Mouse (Mus musculus) embryonic facial prominence, embryonic 11.5 days (tissue): ENCODE measurements around the gene Scube3. TPM values are rescaled to one million over a fixed set of nuclear protein-coding genes. Genes with fewer than 3 reads are reported as not detected.

Experiments
- ATAC-seq: fragments of 200-750 bp; cut with Nextera tagmentation; replicated peaks from 2 replicates; pipeline ENCODE4 v1.8.0; 2017; ENCODE audit warnings: low read depth; ENCODE audit not compliant: insufficient number of reproducible peaks, low FRiP score, low TSS enrichment
- DNase-seq: peaks from one replicate; pipeline ENCODE4 v3.0.0-alpha.2; 2015; ENCODE audit warnings: low spot score
- H3K27ac ChIP-seq: fragments of 300-500 bp; sonication (generic); replicated peaks from 2 replicates; pipeline ENCODE4 v1.5.1; 2014; ENCODE audit warnings: mild to moderate bottlenecking, low read depth, low read length, control low read depth
- H3K27me3 ChIP-seq: fragments of 300-500 bp; sonication (generic); 2 replicates; pipeline ENCODE4 v1.6.1; 2014; ENCODE audit warnings: mild to moderate bottlenecking, low read length, moderate library complexity, mixed read lengths; ENCODE audit not compliant: control insufficient read depth, insufficient read depth
- H3K36me3 ChIP-seq: fragments of 300-500 bp; sonication (generic); replicated peaks from 2 replicates; pipeline ENCODE4 v1.6.1; 2014; ENCODE audit warnings: low read depth, mild to moderate bottlenecking, low read length, moderate library complexity, mixed read lengths; ENCODE audit not compliant: control insufficient read depth, insufficient read depth
- H3K4me1 ChIP-seq: fragments of 300-500 bp; sonication (generic); 2 replicates; pipeline ENCODE4 v1.6.1; 2014; ENCODE audit warnings: low read length, mixed read lengths; ENCODE audit not compliant: control insufficient read depth, insufficient read depth
- H3K4me2 ChIP-seq: fragments of 300-500 bp; sonication (generic); 2 replicates; pipeline ENCODE4 v1.6.1; 2014; ENCODE audit warnings: low read depth, mild to moderate bottlenecking, control low read depth, low read length, moderate library complexity
- H3K4me3 ChIP-seq: fragments of 300-500 bp; sonication (generic); 2 replicates; pipeline ENCODE4 v1.5.1; 2014; ENCODE audit warnings: low read depth, low read length, control low read depth
- H3K9ac ChIP-seq: fragments of 300-500 bp; sonication (generic); replicated peaks from 2 replicates; pipeline ENCODE4 v1.6.1; 2014; ENCODE audit warnings: mild to moderate bottlenecking, control low read depth, low read length
- H3K9me3 ChIP-seq: fragments of 300-500 bp; sonication (generic); replicated peaks from 2 replicates; pipeline ENCODE4 v1.6.1; 2016; ENCODE audit warnings: mild to moderate bottlenecking, low read length, inconsistent platforms, mixed read lengths; ENCODE audit not compliant: control insufficient read depth
- WGBS: fragments of 180-500 bp; shearing (Covaris S2); extraction: QIAGEN DNeasy Blood & Tissue Kit; methylation state at CpG from one replicate; pipeline ENCODE4 v1.1.7; 2014; 5-methylcytosine and 5-hydroxymethylcytosine counted together
- polyA plus RNA-seq: library from polyadenylated mRNA; unstranded; fragments of >200 nt; fragmentation: Nextera tagmentation; extraction: Ambion mirVana; gene quantifications from 2 replicates; pipeline ENCODE4 v1.2.1, GENCODE M21; 2014

The Scube3 gene
- polyA plus RNA-seq, 1 experiment from 2014 or later, result 8.6 TPM

DNA sequence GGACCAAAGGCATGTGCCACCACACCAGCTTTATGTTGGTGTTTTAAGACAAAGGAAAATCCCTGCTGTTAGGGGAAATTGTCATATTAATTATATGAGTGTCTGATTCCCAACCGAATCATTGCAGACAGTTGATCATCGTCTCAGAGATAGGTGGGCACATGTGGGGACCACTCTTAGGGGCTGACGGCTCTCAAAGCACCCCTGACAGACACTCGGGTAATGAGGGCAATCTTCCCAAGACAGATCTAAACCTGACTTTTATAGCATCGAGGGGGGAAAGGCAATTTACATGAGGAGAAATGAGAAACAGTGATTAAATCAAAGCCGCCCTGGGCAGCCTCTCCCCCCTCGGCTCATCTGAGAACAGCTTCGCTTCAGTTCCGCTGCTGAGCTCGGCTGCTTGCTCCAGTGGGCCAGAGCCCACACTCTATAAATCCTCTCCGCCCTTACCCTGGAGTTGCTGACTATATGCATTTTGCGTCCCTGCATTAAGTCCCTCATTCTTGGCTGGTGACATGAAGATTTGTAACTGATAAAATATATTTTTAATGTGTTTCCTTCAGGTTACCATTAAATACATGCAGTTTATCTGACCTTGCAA is 40.6 kb upstream of the Scube3 start:
- no peak overlapping the region for H3K27ac ChIP-seq

DNA sequence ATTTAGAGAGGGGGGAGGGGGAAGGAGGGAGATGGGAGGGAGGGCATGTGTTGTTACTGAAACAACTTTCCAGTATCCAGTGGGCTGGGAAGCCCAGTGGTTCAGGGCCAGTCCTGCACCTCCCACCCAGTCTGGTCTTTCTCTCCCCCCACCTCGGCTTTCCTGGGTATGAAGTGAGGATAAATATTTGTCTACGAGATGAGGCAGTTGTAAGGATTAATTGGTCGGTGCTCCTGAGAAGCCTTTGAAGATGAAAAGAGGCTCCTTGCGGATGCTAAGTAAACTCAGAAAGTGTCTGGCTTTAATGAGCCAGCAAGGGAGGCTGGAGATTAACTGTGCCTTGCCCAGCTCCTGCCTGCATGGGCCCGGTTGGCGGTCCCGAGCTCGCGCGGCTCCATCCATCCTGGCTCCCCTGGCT is 40.0 kb upstream of the Scube3 start:
- ATAC-seq (no peak), DNase-seq (no peak)
- Histone ChIP-seq H3K27me3 (no peaks in the 10 kb centered on the region), H3K4me3 (no peak overlapping the region), H3K9me3 (no peaks in the 10 kb centered on the region), H3K27ac (no peak overlapping the region; the same call in 1 of the 2 replicates), H3K4me1 (no peaks in the 10 kb centered on the region; the same call in 1 of the 2 replicates), H3K36me3 (no peaks in the 10 kb centered on the region), H3K4me2 (no peak overlapping the region), H3K9ac (no peak overlapping the region)
- 29% methylated on average over 10 of the region's 10 CpGs for WGBS

More for the DNA sequence above, 40.6 kb upstream of the Scube3 start:
- Histone ChIP-seq H3K9me3 (no peaks in the 10 kb centered on the region), H3K36me3 (no peaks in the 10 kb centered on the region), H3K27me3 (no peaks in the 10 kb centered on the region), H3K9ac (no peak overlapping the region), H3K4me3 (no peak overlapping the region), H3K4me2 (no peak overlapping the region), H3K4me1 (no peaks in the 10 kb centered on the region; the same call in 1 of the 2 replicates)
- DNase-seq (no peak), ATAC-seq (no peak)
- WGBS, result 56% methylated on average over 12 of the region's 12 CpGs

DNA sequence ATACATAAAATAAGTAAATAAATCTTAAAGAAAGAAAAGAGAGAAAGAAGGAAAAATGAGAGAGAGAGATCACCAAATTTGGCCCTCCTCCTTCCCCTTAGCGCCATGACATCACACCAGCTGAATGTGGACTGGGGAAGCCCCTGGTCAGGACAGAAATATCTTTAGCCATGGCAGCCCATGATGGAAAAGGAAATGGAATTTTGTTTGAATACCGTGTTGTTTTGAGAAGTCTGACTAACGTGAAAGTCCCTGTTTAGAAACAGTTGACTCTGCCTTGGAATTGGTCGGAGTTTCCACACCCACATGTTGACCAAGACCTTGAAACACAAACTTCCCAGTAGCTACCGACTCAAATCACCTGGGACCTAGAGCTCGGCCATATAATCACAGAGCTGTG is 37.5 kb upstream of the Scube3 start:
- DNase-seq, result no peak
- H3K27ac ChIP-seq, result no peak overlapping the region
- ATAC-seq, result no peak
- no peaks in the 10 kb centered on the region for H3K9me3 ChIP-seq
- H3K9ac ChIP-seq, result no peak overlapping the region
- H3K4me3 ChIP-seq, result no peak overlapping the region
- H3K4me1 ChIP-seq, result peaks cover 4% of the 10 kb centered on the region; the same call in 1 of the 2 replicates
- 82% methylated on average over 6 of the region's 6 CpGs for WGBS
- no peaks in the 10 kb centered on the region for H3K27me3 ChIP-seq
- no peaks in the 10 kb centered on the region for H3K36me3 ChIP-seq
- no peak overlapping the region for H3K4me2 ChIP-seq

DNA sequence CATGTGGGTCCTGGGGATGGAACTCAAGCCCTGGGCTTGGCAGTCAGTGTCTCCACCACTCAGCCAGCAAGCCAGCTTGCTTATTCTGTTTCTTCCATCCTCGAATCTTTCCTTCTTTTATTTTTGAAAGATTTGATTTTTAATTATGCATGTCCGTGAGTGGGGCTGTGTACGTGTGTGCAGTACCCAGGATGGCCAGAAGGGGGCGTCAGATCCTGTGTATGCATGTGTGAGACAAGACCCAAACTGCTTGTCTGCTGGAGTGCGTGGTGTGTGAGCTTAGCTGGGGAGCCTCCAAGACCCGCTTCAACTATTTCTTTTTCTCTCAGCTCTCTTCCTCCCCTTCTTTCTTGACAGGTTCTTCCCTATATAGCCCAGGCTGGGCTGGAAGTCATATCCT is 35.6 kb upstream of the Scube3 start:
- no peak overlapping the region for H3K9ac ChIP-seq
- H3K27ac ChIP-seq, result no peak overlapping the region
- H3K27me3 ChIP-seq, result no peaks in the 10 kb centered on the region
- no peak for ATAC-seq
- no peaks in the 10 kb centered on the region for H3K9me3 ChIP-seq
- no peak overlapping the region for H3K4me2 ChIP-seq
- H3K4me1 ChIP-seq, result peaks cover 7% of the 10 kb centered on the region; the same call in 1 of the 2 replicates
- no peak for DNase-seq
- H3K36me3 ChIP-seq, result no peaks in the 10 kb centered on the region
- no peak overlapping the region for H3K4me3 ChIP-seq
- 81% methylated on average over 6 of the region's 6 CpGs for WGBS

DNA sequence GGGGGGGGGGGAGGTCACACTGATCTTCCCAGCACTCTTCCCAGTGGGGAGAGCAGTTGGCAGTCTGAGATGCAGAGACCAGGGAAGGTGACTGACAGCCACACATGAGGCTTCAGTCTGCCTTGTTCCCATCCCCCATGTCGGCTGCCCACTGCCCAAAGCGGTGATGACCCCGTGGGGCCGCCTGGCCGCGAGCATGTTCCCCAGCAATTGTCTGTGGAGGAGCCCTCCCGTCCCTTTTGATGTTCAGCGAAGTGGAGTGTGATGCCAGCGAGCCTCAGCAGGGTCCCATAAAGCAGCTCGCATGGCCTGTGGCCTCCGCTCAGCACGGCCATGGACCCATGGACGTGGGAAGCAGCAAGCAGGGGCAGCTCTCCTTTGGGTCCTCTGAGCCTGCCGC is 34.7 kb upstream of the Scube3 start:
- H3K27ac ChIP-seq, result no peak overlapping the region
- WGBS, result 19% methylated on average over 14 of the region's 14 CpGs
- DNase-seq, result no peak
- no peak overlapping the region for H3K4me2 ChIP-seq
- H3K27me3 ChIP-seq, result no peaks in the 10 kb centered on the region
- H3K36me3 ChIP-seq, result no peaks in the 10 kb centered on the region
- H3K9ac ChIP-seq, result peak overlapping the region; percentile 13; the same call in 1 of the 2 replicates
- no peak overlapping the region for H3K4me3 ChIP-seq
- peaks cover 7% of the 10 kb centered on the region; the same call in 1 of the 2 replicates for H3K4me1 ChIP-seq
- peak; percentile 54; the same call in 1 of the 2 replicates for ATAC-seq
- no peaks in the 10 kb centered on the region for H3K9me3 ChIP-seq

DNA sequence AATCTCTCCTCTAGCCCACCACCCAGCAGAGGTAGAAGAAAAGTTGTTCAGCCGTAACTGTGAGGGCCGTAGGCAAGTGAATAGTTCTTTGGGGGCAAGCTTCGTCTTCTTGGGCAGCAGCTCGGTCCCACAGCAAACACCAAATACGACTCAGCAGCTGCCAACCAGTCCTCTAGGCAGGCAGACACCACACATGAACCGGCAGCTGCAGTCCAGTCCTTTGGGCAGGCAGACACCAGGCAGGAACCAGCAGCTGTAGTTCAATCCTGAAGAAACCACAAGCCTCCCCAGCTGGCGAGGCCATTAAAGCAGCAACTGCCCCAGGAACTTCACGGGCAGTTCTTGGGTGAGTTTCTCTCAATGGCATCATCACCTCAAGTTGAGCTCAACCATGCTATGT is 29.7 kb upstream of the Scube3 start:
- Histone ChIP-seq H3K4me2 (no peak overlapping the region), H3K4me1 (peaks cover 4% of the 10 kb centered on the region; the same call in 1 of the 2 replicates), H3K4me3 (no peak overlapping the region), H3K9me3 (no peaks in the 10 kb centered on the region), H3K9ac (no peak overlapping the region), H3K27me3 (no peaks in the 10 kb centered on the region), H3K36me3 (no peaks in the 10 kb centered on the region), H3K27ac (no peak overlapping the region)
- 86% methylated on average over 8 of the region's 8 CpGs for WGBS
- ATAC-seq, result no peak
- no peak for DNase-seq

DNA sequence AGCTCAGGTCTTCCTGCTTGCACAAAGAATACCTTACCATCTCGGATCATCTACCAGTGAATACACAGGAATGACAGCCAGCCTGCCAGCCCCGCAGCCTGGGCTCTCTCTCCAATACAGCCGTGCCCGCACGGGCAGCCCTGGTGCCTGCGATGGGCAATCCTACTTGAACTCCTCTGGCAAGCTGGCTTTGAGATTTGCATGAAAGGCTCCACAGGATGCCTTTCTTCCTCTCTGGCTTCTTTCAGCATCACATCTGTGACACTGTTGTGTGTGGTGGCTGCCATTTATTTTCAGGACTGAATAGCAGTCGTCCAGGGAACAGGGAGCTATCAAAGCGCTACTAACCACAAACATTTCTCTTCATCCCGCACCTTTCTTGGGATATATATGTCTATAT is 25.6 kb upstream of the Scube3 start:
- H3K4me2 ChIP-seq, result no peak overlapping the region

DNA sequence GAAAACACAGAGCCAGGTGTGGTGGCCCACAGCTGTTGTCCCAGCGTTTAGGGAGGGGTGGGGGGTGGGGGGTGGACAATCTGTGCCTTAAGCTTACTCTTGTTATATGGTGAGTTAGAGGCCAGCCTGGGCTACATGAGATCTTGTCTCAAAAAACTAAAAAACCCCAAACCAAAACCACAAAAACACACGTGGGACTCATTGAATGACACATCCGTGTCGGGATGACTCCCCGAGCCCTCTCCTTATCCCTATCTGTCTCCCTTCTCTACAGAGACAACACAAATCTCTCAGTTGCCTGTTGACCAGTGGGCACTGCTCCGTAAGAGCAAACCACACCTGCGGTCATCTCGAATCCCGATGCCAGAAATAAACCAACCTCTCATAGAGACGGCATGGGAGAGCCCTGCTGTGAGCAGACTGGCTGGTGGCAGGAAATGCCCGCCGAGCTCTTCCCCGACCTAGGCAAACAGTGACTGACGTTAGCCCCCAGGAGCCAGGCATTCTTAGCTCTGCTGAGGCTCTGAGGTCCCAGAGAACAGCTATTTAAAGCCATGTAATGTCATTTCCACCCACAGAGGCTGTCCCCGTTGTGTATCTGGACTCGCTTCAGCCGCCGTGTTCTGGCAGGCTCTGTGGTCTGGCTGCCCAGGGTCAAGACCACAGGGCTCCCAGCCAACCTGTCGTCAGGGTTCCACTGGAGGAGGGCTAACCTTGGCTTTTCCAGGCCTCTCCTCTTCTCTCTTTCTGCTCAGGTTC is 24.3 kb upstream of the Scube3 start:
- no peaks in the 10 kb centered on the region for H3K36me3 ChIP-seq
- H3K4me3 ChIP-seq, result no peak overlapping the region
- H3K27me3 ChIP-seq, result no peaks in the 10 kb centered on the region
- H3K9ac ChIP-seq, result no peak overlapping the region
- H3K27ac ChIP-seq, result no peak overlapping the region
- H3K4me1 ChIP-seq, result no peaks in the 10 kb centered on the region
- ATAC-seq, result no peak
- 50% methylated on average over 19 of the region's 19 CpGs for WGBS
- H3K4me2 ChIP-seq, result no peak overlapping the region
- no peak for DNase-seq
- no peaks in the 10 kb centered on the region for H3K9me3 ChIP-seq

More for the DNA sequence above, 25.6 kb upstream of the Scube3 start:
- H3K27ac ChIP-seq, result no peak overlapping the region
- WGBS, result 81% methylated on average over 9 of the region's 9 CpGs
- H3K4me1 ChIP-seq, result no peaks in the 10 kb centered on the region
- no peak overlapping the region for H3K4me3 ChIP-seq
- DNase-seq (no peak), ATAC-seq (no peak)
- no peak overlapping the region for H3K9ac ChIP-seq
- no peaks in the 10 kb centered on the region for H3K36me3 ChIP-seq
- H3K27me3 ChIP-seq, result no peaks in the 10 kb centered on the region
- no peaks in the 10 kb centered on the region for H3K9me3 ChIP-seq
